Mouse (Mus musculus): ENCODE measurements around the gene Gbf1.

- TF ChIP-seq GATA1 (IDR thresholded peaks at IDR 0.05; ENCODE audit: borderline replicate concordance, low read length) (no peak), FLI1 (IDR thresholded peaks at IDR 0.05; ENCODE audit: low read length) (no peak)
These were observed 174.5 kb downstream of the Gbf1 start, which contains the start of gene Psd for GRCm38 (mm10) chr19:46326756-46327305.

Measured in megakaryocyte, embryonic 14.5 days (primary cell).